Mouse (Mus musculus): ENCODE data around the gene Pcnx3. TPM values are rescaled to one million over a fixed set of nuclear protein-coding genes. Genes with fewer than 3 reads are reported as not detected.

Gene Pcnx3
- total RNA-seq, 1 experiment from 2014 or later, result 60.2 TPM

DNA sequence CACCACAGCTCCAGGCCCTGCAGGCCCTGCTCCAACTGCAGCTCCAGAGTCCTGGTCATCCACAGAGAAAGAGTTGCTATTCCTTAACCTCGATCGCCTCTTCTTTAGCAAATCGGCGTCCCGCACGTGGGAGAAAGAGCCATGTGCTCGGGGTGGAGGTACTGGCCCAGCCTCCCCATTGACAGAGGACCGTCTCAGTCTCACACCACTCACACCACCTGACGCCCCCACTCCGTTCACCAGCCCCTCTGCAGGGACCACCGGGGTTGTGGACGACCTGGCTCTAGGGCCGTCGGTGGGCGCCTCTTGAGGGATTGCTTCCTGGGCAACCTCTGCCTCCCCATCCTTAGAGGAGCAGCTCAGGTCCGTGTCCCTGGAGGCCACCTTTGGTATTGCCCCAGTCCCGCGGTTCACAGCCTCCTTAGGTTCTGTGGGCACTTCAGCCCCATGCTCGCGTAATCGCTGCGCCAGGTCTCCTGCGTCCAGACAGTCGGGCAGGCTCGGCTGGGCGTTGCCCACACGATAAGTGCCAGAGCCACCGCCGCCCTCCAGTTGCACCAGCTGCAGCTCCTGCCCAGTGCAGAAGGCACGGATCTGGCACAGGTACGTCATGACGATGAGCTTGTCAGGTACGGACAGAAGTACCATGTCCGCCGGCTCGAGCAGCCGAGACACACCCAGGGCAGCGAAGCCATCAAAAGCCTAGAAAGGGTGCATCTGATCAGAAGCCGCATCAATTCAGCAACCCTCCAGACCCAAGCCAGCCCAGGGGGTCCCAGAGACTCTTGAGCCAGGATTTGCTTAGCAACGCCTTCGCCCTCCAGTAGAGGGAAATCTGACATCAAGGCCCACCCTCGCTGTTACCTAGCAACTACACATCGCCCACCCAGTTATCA is 27.3 kb upstream of the Pcnx3 start:
- ATAC-seq (ENCODE audit: extremely low read depth, insufficient number of reproducible peaks, low FRiP score, poor library complexity, severe bottlenecking), result no peak

DNA sequence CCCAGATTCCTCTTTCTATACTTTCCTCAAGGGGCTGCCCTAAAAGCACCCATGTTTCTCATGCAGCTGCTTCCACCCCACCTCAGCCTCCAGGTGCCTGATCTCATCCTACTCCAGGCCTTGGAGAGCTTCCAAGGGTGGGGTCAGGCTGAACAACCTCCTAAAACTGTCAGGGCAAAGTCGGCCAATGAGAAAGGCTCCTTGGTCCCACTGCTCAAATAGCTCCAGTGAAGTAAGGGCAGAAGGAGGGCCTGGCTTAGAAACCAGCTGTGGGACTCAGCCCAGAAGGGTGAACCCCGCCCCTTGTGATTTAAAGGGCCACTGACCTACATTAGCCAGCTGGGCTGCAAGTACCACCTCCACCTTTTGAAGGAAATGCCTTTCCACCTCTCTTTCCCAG is 25.0 kb upstream of the Pcnx3 start:
- no peak for ATAC-seq (ENCODE audit: extremely low read depth, insufficient number of reproducible peaks, low FRiP score, poor library complexity, severe bottlenecking)

DNA sequence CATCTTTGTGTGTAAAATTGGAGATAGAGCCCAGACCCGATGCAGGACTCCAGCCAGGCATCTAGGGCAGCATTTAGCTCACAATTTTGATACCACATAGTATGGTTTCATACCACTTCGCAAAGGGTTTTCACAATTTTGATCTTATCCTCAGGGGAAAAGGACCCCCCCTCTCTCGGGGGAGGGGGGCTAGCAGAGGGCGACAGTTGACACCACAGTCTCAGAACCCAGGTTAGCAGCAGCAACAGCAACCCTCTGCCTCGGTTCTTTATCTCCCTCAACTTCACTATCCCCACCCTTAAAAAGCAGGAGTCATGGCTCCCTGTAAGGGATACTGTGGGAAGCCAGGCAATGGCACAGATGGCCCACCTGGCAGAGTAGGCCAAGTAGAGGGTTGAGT is 24.5 kb upstream of the Pcnx3 start:
- no peak for ATAC-seq (ENCODE audit: extremely low read depth, insufficient number of reproducible peaks, low FRiP score, poor library complexity, severe bottlenecking)

DNA sequence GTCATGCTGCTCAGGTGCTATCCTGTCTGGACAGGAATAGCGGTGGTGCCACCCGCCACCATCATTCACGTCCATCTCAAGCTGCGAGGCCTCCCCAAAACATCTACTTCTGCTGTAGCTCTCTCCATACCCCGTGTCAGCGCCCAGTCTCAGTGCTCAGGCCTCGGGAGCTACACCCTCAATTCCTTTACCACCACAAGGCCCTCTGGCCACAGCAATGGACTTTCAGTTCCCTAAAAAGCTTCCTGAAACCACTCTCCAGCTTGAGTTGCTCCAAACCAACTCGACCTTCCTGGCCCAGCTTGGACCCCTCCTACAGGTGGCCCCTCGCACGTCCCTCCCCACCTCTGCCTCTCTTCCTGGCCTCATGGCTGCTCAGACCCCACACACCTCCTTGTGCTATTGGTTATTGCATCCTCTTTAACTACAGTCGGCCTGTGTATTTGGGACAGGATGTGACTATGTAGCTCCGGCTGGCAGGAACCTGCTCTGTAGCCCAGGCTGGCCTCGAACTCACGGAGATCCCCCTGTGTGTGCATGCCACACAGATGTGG is 23.3 kb upstream of the Pcnx3 start:
- ATAC-seq (ENCODE audit: extremely low read depth, insufficient number of reproducible peaks, low FRiP score, poor library complexity, severe bottlenecking), result peak; percentile 24

DNA sequence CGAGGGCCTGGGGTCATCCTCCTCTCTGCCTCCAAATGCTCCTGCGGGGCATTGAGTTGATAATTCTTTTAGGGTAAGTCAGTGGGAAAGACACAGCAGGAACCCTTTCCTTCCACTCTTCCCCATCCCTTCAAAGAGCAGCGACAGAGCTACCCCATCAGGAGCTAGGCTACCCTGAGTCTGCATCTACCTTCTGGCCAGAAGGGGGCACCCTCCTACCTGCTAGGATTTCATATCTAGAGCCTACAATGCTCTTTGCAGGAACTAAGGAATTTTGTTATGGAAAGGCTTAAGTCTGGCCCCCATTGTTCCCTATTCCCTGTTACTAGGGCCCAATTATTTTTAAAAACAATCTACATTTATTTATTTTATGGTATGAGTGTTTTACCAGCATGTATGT is 22.5 kb upstream of the Pcnx3 start:
- ATAC-seq (ENCODE audit: extremely low read depth, insufficient number of reproducible peaks, low FRiP score, poor library complexity, severe bottlenecking), result no peak

DNA sequence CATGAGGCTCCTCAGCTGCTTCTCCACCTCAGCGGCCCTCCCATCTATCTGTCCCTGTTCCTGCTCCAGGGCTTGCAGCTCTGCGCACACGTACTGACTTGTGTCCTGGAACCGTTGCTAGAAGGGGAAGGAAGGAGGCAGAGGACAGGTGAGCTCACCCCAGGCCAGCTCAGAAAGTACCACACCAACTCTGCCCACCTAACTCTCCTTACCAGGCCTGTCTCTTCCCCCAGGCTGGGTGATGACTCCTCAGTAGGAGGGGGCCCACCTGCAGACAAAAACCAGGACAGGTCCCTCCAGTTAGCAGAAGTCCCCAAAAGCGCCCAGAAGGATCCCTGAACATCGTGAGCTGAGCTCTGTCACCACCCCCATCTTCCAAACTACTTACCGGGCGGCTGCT is 21.9 kb upstream of the Pcnx3 start:
- no peak for ATAC-seq (ENCODE audit: extremely low read depth, insufficient number of reproducible peaks, low FRiP score, poor library complexity, severe bottlenecking)

DNA sequence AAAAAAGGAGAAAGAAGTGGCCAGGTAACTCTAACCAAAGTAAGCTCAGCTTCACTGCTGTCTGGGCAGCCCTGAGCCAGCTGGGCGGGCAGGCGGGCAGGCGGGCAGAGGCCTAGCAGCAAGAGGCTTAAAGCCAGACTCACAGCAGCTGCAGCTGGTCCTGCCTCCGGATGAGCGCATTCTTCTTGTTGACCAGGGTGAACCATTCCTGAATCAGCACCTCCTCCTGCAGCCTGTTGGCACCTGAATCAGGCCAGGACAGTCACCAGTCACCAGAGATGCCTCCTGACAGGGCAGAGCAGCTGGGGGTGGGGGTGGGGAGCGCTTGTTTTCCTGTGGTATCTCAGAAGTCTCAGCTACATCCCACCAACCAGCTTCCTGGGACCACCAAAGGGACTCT is 21.4 kb upstream of the Pcnx3 start:
- ATAC-seq (ENCODE audit: extremely low read depth, insufficient number of reproducible peaks, low FRiP score, poor library complexity, severe bottlenecking), result no peak

DNA sequence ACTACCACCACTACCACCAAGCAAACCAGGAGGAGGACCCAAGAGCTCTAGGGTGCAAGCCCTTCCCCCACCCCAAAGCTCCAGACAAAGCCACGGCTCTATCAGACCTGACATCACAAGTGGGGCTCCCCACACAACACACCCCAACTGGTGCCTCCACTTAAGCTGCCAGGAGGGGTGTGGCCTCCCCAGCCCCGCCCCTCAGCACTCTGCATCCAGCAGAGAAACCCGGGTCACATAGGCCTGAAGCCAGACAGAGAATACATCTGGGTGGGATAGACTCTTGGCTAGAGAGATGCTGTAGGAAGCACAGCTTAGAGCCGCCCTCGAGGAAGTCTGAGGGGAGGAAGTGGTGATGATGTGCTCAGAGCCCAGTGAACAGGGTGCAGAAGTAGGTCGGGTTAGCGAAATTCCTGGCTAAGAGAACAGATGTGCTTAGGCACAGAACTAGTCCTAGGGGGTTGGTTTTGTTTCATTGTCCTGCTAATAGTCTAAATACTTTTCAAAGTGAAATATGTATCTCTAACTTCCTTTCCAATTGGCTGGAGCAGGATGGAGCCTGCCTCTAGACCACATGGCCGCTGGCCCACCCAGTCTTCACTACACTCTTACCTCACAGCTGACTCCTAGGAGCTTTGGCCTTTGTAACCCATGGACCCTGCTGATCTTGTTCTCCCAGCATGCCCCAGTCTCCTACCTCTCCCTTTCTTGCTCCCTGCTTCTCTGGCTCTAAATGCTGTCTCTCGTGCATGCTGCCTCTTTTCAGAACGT is 16.3 kb upstream of the Pcnx3 start:
- no peak for ATAC-seq (ENCODE audit: extremely low read depth, insufficient number of reproducible peaks, low FRiP score, poor library complexity, severe bottlenecking)

DNA sequence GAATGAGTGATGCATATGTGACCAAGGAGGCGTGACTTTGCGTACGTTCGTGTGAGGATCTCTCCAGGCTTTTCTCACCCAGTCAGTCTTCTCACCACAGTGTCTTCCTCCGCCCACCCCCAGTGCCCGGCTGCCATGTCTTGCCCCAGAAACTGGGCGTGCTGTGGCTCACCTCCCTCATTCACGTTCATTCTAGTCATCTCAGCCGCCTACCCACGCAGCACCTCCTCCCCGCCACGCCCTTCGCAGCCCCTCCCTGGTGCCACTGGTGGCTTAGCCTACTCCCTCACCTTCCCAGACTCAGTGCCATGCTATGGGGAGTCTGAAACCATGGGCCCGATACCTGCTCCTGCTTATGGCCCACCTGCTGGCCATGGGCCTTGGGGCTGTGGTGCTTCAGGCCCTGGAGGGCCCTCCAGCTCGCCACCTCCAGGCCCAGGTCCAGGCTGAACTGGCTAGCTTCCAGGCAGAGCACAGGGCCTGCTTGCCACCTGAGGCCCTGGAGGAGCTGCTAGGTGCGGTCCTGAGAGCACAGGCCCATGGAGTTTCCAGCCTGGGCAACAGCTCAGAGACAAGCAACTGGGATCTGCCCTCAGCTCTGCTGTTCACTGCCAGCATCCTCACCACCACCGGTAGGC is 15.6 kb upstream of the Pcnx3 start, which contains the start of gene Kcnk7:
Kcnk7 (plus strand) TSS at position 205 of the 638 bp plus-strand sequence.
- ATAC-seq (ENCODE audit: extremely low read depth, insufficient number of reproducible peaks, low FRiP score, poor library complexity, severe bottlenecking), result no peak

DNA sequence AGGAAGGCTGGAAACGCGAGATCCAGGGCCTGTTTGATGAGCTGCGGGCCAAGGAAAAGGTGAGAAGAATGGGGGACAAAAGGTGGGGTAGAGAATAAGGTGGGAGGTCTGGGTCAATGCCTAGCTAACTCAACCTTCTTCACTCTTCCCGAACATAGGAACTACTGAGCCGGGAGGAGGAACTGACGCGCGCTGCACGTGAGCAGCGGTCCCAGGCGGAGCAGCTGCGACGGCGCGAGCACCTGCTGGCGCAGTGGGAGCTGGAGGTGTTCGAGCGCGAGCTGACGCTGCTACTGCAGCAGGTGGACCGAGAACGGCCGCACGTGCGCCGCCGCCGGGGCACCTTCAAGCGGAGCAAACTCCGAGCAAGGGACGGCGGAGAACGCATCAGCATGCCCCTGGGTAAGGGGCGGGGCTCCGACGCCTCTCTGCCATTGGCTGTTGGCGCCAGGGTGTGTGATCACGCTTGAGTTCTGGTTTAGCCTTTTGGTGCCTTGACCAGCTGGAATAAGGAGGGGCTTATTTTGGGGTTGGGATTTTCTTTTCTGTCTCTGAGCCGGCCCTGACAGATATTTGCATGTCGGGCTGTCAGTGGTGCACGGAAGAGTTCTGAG is 7.2 kb upstream of the Pcnx3 start:
- no peak for ATAC-seq (ENCODE audit: extremely low read depth, insufficient number of reproducible peaks, low FRiP score, poor library complexity, severe bottlenecking)

DNA sequence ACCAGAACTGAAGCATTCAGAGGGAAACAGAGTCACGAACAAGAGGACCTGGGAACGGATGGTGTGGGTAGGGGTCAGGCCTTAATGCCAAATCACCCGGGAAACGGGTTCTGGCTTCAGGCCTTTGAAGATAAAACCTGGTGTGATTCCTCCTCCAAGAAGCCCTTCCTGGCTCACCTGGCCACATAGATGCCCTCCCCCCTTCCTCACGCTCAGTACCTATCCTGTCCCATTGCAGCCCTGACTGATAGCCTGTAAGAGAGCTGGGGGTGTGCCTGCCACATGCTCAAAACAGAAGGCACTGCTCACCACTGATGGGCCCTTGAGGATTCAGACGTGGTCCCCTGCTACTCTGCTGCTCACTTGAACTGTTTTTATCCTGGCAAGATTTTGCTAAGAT is 5.1 kb upstream of the Pcnx3 start:
- no peak for ATAC-seq (ENCODE audit: extremely low read depth, insufficient number of reproducible peaks, low FRiP score, poor library complexity, severe bottlenecking)

DNA sequence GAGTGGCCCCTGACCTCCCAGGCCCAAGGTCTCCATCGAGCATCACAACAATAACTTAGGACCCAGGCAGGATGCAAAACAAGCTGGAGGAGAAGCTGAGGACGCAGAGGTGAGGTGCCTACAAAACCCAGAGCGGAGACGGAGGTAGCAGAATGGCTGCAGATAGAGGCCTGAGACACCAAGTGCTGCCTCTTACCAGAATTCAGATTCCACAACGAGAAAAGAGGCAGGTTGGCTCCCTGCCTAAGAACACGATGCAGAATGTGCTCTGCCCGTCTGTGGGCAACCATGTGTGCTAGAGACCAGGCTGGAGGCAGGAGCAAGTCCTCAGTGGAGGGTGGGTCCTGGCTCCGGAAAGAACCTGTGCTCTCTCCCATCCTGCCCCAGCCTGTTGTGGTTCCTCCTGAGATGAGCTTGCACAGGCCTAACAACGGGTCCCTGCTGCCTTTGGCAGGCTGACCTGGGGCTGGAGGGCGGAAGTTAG is 4.2 kb upstream of the Pcnx3 start:
- ATAC-seq (ENCODE audit: extremely low read depth, insufficient number of reproducible peaks, low FRiP score, poor library complexity, severe bottlenecking), result no peak

DNA sequence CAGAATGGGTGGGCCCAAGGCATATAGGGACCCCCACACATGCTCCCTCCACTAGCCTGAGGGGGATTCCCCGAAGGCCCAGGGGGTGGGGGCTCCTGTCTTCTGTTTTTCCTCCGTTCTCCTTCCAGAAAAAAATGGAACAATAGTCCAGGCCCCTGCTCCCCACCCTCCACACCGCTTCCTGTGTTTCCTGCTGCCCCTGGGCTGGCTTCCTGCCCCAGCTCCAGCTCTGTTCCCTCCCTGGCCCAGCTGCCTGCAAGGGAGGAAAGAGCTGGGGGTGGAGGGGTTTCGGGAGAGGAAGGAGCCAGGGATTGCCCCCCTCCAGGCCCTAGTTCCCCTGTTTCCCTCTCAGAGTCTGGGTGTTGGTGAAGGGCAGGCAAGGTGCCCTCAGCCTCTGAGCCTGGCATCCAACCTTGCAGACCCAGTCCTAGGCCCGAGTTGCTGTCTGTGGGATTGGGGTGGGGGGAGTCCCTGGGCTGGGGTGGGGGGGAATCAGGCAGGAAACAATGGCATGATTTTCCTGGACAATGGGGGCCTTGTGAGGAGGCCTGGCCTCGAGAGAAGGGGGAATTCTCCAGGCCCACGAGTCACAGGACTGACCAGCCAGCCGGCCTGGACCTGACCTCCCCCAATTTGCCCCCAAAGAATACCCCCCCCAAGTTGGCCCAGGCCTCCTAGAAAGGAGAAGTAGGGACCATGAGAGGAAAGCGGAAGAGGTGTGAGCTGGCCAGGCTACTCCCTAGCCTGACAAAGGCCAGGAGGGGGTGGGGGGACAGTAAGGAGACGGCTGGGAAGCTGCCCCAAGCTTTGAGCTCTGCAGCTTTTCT is 3.6 kb upstream of the Pcnx3 start:
- no peak for ATAC-seq (ENCODE audit: extremely low read depth, insufficient number of reproducible peaks, low FRiP score, poor library complexity, severe bottlenecking)

DNA sequence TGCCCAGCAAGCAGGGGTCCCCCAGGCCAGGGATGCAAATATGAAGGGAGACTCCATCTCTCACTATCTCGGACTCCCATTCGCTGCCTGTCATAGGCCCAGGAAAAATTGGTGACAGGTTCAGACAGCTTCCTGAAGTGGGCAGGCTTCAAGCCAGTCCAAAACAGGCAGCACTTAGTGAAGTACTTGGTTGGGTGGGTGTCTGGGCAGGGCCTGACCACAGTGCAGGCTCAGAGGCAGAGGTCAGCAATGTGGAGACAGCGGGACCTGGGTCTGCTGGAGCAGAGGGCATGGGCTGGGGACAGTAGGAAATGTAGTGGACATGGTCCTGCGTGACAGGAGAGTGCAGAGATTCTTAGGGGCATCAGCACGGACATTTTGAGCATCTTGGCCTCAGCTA is 2.9 kb upstream of the Pcnx3 start:
- ATAC-seq (ENCODE audit: extremely low read depth, insufficient number of reproducible peaks, low FRiP score, poor library complexity, severe bottlenecking), result no peak

DNA sequence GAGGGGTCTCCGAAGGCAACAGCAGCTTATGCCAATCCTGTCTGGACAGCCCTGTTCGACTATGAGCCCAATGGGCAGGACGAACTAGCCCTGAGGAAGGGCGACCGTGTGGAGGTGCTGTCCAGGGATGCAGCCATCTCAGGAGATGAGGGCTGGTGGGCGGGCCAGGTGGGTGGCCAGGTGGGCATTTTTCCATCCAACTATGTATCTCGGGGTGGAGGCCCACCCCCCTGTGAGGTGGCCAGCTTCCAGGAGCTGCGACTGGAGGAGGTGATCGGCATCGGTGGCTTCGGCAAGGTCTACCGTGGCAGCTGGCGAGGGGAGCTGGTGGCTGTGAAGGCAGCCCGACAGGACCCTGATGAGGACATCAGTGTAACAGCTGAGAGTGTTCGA is 1.6 kb upstream of the Pcnx3 start:
- ATAC-seq (ENCODE audit: extremely low read depth, insufficient number of reproducible peaks, low FRiP score, poor library complexity, severe bottlenecking), result no peak

DNA sequence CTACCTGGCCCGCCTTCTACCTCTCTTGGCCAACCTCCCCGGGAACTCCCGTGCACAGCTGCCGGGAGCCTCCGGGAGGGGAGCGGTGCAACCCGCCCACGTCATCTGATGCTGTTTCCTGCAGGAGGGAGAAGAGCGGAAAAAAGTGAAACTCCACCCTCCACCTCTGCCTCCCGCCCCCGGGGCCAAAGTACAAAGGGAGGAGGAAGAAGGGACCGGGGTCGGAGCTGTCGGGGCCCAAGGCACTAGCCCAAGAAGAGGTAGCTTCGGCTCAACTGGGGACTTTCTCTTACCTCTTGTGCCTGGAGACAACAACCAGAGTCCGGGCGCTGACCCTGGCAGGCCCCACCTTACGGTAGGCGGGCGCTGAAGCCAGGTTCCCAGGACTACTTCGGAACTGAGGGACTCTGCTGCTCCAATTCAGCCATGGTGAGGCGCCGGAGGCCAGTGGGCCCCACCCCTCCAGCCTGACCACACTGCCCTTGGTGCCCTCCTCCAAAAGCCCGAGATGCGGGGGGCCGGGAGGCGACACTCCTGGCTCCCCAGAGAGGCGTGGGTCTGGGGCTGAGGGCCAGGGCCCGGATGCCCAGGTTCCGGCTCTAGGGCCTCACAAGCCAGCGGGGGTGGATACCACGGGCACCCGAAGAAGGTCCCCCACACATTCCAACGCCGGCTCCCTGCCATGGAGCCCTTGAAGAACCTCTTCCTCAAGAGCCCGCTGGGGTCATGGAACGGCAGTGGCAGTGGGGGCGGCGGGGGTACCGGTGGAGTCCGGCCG is 1.0 kb upstream of the Pcnx3 start:
- ATAC-seq (ENCODE audit: extremely low read depth, insufficient number of reproducible peaks, low FRiP score, poor library complexity, severe bottlenecking), result peak; percentile 51

DNA sequence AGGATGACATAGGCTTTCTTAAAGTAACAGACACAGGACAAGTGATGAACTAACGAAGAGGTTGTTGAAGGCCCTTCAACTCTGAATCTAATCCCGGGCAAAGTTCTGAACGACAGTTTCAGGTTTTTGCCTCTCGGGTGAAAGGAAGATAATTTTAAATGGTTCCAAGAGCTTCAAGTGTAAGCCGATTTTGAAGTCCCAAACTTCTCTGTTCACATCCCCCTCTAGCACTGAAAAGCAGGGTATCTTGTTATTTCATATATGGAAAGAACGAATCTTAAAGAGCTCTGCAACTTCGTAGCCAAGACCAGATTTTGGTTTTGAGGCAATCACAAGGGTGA is 350 bp upstream of the Pcnx3 start:
- ATAC-seq (ENCODE audit: extremely low read depth, insufficient number of reproducible peaks, low FRiP score, poor library complexity, severe bottlenecking), result no peak

DNA sequence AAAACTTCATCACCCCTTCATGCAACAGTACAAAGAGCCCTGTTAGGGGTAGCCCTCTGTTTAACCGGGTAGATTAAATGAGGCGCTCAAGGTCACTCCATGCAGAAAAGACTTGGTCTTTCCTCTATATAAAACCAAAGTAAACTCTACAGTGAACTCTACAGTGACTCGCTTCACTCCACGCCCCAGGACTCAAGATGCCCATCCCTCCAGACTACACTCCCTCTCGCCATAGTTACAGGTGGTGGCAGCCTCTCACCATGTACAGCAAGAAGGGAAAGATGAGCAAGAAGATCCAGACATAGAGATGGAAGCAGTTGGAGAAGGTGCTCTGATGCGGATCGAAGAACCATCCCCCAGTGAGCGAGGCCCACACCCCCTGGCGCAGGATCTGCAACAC is 970 bp downstream of the Pcnx3 start:
- no peak for ATAC-seq (ENCODE audit: extremely low read depth, insufficient number of reproducible peaks, low FRiP score, poor library complexity, severe bottlenecking)
